Mouse (Mus musculus) G1E-ER4 (cell line): ENCODE results near the gene Krtap2-4. TPM values are rescaled to one million over a fixed set of nuclear protein-coding genes. Genes with fewer than 3 reads are reported as not detected.
"Not testable (repeated sequence)": the region's sequence is repeated elsewhere in the genome, so short reads cannot be mapped to it uniquely, and the experiment has no call there.

Experiments
- GATA1 ChIP-seq: IDR thresholded peaks from one replicate; pipeline ENCODE4 v1.8.0; 2012; ENCODE audit warnings: low read length, inconsistent platforms
- polyA plus RNA-seq: library from polyadenylated mRNA; stranded (reverse); fragments of >175 nt; gene quantifications from 2 replicates; pipeline ENCODE4 v1.2.3, GENCODE M21; 2012

Gene Krtap2-4
- not detected in 2 replicates for polyA plus RNA-seq

GRCm38 (mm10) chr11:99614796-99615363, at the start of gene Krtap2-4:
Gene Krtap2-4, minus strand, starts transcription at chr11:99614846.
- no peak for TF ChIP-seq GATA1

GRCm38 (mm10) chr11:99662802-99663201, 48.2 kb upstream of the Krtap2-4 start:
- no peak for TF ChIP-seq GATA1

DNA sequence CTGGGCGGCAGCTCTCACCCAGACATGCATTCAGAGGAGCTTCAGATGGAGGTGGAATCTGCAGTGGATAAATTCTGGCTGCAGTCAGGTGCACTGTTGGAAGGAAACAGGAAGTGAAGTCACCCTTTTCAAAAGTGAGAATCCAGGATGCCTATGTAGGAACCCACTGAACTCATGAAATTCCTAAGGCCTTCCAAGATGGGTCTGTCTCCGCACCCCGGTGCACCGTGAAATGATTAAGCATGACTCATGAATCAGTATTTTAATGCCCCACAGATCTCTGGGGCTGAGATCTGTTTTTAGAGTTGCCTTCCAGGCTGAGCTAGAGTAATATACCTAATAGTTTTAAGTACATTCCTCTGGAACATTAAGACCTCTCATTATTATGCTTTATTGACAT, 44.6 kb upstream of the Krtap2-4 start:
- TF ChIP-seq GATA1, result no peak

DNA sequence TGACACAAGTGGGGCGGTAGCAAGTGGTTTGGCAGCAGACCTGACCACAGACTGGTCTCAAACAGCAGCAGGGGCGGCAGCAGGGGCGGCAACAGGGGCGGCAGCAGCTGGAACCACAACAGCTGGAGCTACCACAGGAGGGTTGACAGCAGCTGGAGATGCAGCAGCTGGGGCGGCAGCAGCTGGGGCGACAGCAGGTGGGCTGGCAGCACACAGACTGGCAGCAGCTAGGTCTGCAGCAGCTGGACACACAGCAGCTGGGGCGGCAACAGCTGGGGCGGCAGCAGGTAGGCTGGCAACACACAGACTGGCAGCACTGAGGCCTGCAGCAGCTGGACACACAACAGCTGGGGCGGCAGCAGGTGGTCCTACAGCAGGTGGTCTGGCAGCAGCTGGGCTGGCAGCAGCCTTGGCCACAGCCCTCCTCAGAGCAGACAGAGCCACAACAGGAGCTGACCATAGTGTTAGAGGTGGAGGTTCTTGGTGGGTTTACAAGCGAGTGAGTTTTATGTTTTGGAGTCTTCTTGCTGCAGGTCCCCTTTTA, 43.9 kb upstream of the Krtap2-4 start, which contains the start of gene Gm11563:
Gene Gm11563, minus strand, starts transcription at position 494 of the 544 bp plus-strand sequence.
- TF ChIP-seq GATA1, result not testable (repeated sequence)

GRCm38 (mm10) chr11:99657051-99657450, 42.4 kb upstream of the Krtap2-4 start:
- no peak for TF ChIP-seq GATA1

- no peak for TF ChIP-seq GATA1
Measured at GRCm38 (mm10) chr11:99650136-99650535, 35.5 kb upstream of the Krtap2-4 start, which contains the start of gene Gm11555. Gene Gm11555, minus strand, starts transcription at chr11:99650236.

DNA sequence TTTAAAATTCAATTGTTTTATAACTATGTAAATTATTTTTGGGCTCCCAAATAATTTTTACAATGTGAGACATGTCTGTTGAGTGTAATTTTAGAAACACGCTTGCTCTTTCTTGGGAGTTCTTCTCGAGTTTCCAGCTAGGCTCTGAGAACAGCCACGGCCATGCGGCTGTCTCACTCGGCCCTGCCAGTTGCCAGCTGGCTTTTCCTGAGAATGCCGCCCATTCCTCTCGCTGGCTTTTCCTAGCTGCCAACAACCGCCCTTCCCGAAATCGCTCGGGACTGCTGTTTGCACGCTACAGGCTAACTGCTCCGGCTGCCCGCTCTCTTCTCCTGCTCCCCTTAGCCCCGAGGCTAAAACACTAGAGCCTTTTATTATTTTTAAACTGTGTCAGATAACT, 31.8 kb upstream of the Krtap2-4 start:
- no peak for TF ChIP-seq GATA1

DNA sequence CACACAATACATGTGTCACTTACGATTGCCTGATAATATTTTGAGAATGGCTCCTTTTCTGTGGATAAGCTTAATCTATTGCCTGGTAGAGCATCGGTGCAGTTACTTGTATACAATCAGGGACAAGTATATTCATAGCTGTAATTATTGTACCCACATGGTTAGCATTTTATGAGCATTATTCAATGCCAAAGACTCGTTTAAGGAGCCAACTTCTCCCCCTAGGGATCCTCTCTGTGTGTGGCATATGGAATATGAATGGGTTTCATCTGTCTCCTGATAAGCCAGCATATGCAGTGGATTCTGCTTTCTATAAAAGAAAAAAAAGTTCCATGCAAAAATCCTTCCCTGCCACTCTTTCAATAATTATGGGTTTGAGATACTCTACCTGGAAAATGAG, 29.7 kb upstream of the Krtap2-4 start:
- TF ChIP-seq GATA1, result no peak

DNA sequence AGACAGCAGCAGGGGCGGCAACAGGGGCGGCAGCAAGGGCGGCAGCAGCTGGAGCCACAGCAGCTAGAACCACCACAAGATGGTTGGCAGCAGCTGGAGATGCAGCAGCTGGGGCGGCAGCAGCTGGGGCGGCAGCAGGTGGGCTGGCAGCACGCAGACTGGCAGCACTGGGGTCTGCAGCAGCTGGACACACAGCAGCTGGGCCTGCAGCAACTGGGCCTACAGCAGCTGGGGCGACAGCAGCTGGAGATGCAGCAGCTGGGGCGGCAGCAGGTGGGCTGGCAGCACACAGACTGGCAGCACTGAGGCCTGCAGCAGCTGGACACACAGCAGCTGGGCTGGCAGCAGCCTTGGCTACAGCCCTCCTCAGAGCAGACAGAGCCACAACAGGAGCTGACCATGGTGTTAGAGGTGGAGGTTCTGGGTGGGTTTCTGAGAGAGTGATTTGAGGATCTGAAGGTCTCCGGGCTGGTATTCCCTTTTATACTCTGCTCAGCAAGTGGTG, 29.0 kb upstream of the Krtap2-4 start, which contains the start of gene Krtap4-7:
Gene Krtap4-7, minus strand, starts transcription at position 455 of the 505 bp plus-strand sequence.
- TF ChIP-seq GATA1, result not testable (repeated sequence)

DNA sequence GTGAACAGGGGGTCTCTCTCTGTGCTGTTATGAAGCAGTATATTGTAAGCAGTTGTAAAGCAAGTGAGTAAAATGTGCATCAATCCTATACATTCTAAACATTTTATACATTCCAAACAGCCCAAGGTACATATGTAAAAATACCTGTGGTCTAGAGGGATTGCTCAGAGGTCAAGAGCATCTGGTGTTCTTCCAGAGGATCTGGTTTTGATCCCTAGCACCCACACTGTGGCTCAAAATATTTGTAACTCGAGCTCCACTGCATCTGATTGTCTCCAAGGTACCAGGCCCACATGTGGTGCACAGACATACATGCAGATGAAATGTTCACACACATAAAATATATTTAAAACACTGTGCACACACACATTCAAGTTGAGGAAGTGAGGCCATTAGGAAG, 26.3 kb upstream of the Krtap2-4 start:
- no peak for TF ChIP-seq GATA1

DNA sequence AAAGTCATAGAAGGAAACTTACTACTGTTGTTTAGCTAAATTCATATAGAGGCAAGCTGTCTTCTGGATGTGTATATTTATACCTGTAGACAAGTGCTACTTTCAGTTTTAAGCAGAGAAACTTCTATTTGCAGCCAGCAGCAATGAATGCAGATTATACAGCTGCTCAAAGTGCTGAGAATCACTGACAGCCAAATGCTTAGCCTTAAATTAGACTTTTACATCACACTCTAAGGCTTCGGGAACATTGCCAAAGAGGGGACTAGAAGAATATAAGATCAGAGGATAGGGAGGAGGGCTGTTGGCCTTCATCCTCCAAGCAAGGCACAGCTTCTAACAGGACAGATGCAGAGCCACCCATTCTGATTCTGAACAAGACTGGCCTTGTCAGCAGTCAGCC, 22.4 kb upstream of the Krtap2-4 start:
- TF ChIP-seq GATA1, result no peak

GRCm38 (mm10) chr11:99634653-99635134, 20.0 kb upstream of the Krtap2-4 start, which contains the start of gene Krtap4-2:
Gene Krtap4-2, minus strand, starts transcription at chr11:99635084.
- no peak for TF ChIP-seq GATA1

DNA sequence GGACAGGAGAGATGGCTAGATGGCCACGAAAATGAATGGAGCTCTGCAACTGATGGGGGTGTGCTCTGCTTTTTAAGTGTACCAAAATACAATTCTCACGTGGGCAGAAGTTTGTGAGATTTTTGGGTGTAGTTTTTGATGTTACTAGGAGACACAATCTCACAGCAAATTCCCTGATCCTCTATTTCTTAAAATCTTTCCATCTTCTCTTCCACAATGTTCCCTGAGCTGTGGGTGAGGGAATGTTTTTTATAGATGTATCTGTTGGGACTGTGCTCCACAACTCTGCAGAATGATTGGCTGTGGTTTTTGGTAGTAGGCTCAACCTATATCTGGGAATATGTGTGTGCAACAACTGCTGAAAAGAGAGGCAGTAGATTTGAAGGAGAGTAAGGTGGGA, 18.6 kb upstream of the Krtap2-4 start:
- no peak for TF ChIP-seq GATA1

- no peak for TF ChIP-seq GATA1
Measured at GRCm38 (mm10) chr11:99630890-99631289, 16.2 kb upstream of the Krtap2-4 start.

DNA sequence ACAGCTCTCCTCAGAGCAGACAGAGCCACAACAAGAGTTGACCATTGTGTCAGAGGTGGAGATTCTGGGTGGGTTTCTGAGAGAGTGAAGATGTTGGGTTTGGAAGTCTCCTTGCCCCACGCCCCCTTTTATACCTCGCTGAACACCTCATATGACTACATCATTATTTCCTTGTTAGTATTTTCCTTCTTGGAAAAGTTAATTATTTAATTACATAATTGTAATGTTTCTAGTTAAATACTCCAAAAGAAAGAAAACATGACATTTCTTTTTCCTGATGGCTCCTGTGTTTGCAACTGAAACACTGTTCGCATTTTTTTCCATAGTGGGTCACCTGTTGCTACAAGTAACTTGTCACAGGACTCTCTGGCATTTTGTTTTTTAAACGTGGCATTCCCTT, 13.5 kb upstream of the Krtap2-4 start, which contains the start of gene Krtap4-1:
Gene Krtap4-1, minus strand, starts transcription at position 101 of the 400 bp plus-strand sequence.
- TF ChIP-seq GATA1, result no peak

DNA sequence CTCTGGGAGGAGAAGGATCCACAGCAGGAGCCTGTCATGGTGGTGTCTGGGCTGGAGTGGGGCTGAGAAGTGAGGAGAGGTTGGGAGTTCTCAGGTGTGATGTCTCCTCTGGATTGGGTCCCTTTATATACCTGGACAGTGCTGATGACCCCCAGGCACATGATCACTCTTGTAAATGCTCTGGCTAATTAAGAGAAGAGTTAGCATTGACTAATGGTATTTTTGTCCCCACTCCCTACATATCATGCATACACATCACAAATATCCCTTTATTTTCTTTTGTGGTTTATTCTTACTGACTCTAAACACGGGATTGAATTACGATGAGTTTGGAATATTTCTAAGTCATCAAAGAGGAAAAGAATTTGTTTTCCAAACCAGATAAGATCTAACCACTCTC, 5.7 kb upstream of the Krtap2-4 start, which contains the start of gene Gm11562:
Gene Gm11562, minus strand, starts transcription at position 101 of the 400 bp plus-strand sequence.
- no peak for TF ChIP-seq GATA1

DNA sequence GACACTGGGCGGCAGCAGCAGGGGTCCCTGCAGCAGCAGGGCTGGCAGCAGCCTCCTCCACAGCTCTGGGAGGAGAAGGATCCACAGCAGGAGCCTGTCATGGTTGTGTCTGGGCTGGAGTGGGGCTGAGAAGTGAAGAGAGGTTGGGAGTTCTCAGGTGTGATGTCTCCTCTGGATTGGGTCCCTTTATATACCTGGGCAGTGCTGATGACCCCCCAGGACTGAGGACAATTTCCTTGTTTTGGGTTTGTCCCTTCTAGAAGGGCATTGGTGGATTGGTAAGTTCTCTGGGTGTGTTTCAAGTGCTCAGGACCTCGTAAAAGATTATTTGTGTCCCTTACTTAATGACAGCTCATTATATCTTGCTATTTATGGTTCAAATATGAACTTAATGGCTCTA, 4.6 kb downstream of the Krtap2-4 start, which contains the start of gene Gm11937:
Gene Gm11937, minus strand, starts transcription at position 101 of the 400 bp plus-strand sequence.
- TF ChIP-seq GATA1, result not testable (repeated sequence)
